Mouse (Mus musculus) frontal cortex, postnatal 10 days (tissue): ENCODE measurements at regions not wholly inside any gene's neighbourhood (a gene's known extent, or its start where the extent isn't known, plus 50 kb on each side); places are given as distances from the start of the nearest gene placed in this dataset.

Source experiments
- DNase-seq, 2 experiments: peaks; one replicate each; pipeline ENCODE4 v3.0.0; 2022; ENCODE audit warnings: low spot score in 2 of 2, mixed read lengths in 1 of 2

DNA sequence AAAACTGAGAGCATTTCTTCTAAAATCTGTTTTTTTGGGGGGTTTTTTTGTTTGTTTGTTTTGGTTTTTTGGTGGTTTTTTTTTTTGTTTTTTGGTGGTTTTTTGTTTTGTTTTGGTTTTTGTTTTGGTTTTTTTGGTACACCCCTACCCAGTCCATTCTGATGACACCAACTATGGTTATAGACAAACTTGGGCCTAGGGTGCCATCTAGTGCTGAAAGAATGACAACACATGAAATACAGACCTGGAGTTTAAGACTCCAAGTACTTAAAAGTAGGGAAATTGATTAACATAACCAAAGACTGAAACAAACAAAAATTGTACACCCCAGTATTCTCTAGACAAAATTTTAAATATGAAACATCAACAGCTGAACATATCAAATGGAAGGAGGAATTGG lies 76.0 kb upstream of the Ano5 start:
- DNase-seq, result peak in 1 of 2 experiments; percentile 14

DNA sequence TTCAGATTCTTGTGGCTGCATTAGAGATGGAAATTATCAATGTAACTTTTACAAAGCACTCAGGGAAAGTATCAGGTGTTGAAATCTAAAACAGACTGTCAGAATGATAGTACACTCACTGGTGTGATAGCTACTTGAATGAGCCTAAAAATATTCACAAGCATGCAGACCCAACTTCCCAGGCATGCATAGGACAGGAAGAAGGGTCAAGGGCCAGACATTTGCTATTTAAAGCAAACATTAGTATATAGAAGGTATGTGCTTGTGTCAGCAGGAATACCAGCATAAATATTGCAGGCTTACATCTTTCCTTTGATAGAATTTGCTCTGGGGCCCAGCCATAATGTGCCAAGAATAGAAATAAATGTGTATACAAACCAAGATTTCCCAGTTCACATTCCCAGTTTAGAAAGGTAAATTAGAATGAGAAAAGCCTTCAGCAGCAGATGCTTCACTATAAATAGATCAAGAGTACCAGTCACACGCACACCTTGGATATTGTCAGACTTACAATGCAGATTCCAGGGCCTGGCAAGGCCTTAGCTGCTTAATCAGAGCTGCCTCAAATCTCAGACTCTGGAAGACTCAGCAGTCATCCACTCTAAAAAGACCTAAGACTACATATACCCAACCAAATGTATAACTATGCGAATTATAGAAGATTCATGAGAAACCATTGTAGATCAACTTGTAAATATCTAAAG lies 55.7 kb upstream of the Ano5 start:
- DNase-seq, result no peak

DNA sequence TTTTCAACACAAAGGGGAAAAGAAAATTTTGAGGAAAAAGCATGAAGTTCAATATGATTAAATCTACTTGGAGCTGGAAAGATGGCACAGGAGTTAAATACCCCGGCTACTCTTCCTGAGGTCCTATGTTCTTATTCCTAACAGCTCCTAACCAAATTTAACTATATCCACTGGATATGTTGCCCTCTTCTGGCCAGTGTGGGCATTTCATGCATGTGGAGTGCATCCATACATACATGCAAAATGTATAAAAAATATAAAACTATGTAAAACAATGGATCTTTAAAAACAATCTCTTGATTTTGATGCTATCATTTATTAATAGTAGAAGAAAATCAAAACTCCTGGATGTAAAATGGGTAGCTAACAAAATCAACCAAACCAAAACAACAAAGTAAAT lies 52.1 kb upstream of the Ano5 start:
- no peak for DNase-seq
